Mouse (Mus musculus) lung, postnatal 0 days (tissue): ENCODE data around the gene Dact3. TPM values are rescaled to one million over a fixed set of nuclear protein-coding genes. Genes with fewer than 3 reads are reported as not detected.

Experiments
- ATAC-seq: fragments of 200-750 bp; cut with Nextera tagmentation; 2 replicates; pipeline ENCODE4 v1.8.0; 2017; ENCODE audit warnings: moderate library complexity
- DNase-seq: peaks from one replicate; pipeline ENCODE4 v3.0.0-alpha.2; 2016; ENCODE audit warnings: low spot score
- H3K27ac ChIP-seq: fragments of 300-500 bp; sonication (generic); 2 replicates; pipeline ENCODE4 v1.5.1; 2014; ENCODE audit warnings: antibody characterized with exemption, mild to moderate bottlenecking, low read length, mixed read lengths
- H3K27me3 ChIP-seq: fragments of 300-500 bp; sonication (generic); replicated peaks from 2 replicates; pipeline ENCODE4 v1.6.1; 2014; ENCODE audit warnings: low read length, mixed read lengths; ENCODE audit not compliant: insufficient read depth
- H3K36me3 ChIP-seq: fragments of 300-500 bp; sonication (generic); 2 replicates; pipeline ENCODE4 v1.6.1; 2014; ENCODE audit warnings: low read length, mixed read lengths; ENCODE audit not compliant: insufficient read depth
- H3K4me1 ChIP-seq: fragments of 300-500 bp; sonication (generic); 2 replicates; pipeline ENCODE4 v1.6.1; 2014; ENCODE audit warnings: antibody characterized with exemption, low read depth, low read length, mixed read lengths; ENCODE audit not compliant: insufficient read depth
- H3K4me2 ChIP-seq: fragments of 300-500 bp; sonication (generic); replicated peaks from 2 replicates; pipeline ENCODE4 v1.6.1; 2014; ENCODE audit warnings: low read depth, mild to moderate bottlenecking, low read length, moderate library complexity, mixed read lengths
- H3K4me3 ChIP-seq: fragments of 300-500 bp; sonication (generic); 2 replicates; pipeline ENCODE4 v1.5.1; 2014; ENCODE audit warnings: low read depth, low read length
- H3K9ac ChIP-seq: fragments of 300-500 bp; sonication (generic); replicated peaks from 2 replicates; pipeline ENCODE4 v1.6.1; 2014; ENCODE audit warnings: low read depth, mild to moderate bottlenecking
- H3K9me3 ChIP-seq: fragments of 300-500 bp; sonication (generic); 2 replicates; pipeline ENCODE4 v1.6.1; 2016; ENCODE audit warnings: low read length, mixed read lengths
- CTCF ChIP-seq: IDR thresholded peaks from 2 replicates; pipeline ENCODE4 v1.5.1; 2016; ENCODE audit warnings: antibody characterized with exemption, mild to moderate bottlenecking
- EP300 ChIP-seq: IDR thresholded peaks from 2 replicates; pipeline ENCODE4 v1.6.1; 2016; ENCODE audit warnings: antibody characterized with exemption, mild to moderate bottlenecking, control low read depth
- WGBS: fragments of 180-500 bp; shearing (Covaris S2); extraction: QIAGEN DNeasy Blood & Tissue Kit; methylation state at CpG from one replicate; pipeline ENCODE4 v1.1.7; 2014; 5-methylcytosine and 5-hydroxymethylcytosine counted together
- polyA plus RNA-seq: library from polyadenylated mRNA; unstranded; fragments of >200 nt; fragmentation: Nextera tagmentation; extraction: Ambion mirVana; gene quantifications from 2 replicates; pipeline ENCODE4 v1.2.1, GENCODE M21; 2015

The Dact3 gene
- polyA plus RNA-seq, 1 experiment from 2014 or later: 4.3 TPM

DNA sequence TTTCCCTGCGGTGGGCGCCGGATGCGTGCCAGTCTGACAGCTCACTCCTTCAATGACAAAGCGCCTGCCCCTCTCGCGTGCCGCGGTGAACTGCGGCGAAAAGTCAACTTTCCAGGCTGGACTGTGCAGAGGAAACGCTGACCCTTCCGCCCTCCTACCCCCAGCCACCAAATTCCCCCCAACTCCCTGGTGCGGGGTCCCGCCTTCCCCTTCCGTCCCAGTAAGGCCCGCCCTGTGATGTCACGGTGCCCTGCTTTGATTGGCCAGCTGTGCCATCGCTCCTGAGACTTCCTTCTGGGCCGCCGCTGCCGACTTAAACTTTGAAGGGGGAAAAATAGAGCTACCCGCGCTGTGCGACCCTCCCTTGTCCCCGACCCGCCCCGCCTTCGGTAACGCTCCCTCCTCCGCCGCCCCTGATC, 32.5 kb upstream of the Dact3 start, which contains the start of gene Prkd2:
Gene Prkd2 (plus strand): TSS at position 258 of the 419 bp plus-strand sequence.
- Histone ChIP-seq H3K27ac (peak within 1 kb of the TSS; percentile 94), H3K27me3 (no peaks in the 10 kb centered on the region), H3K9ac (peak within 1 kb of the TSS; percentile 82), H3K36me3 (peaks cover 21% of the 10 kb centered on the region; the same call in 1 of the 2 replicates), H3K4me2 (peak within 1 kb of the TSS; percentile 98), H3K4me1 (peaks cover 17% of the 10 kb centered on the region; the same call in 1 of the 2 replicates), H3K9me3 (no peaks in the 10 kb centered on the region), H3K4me3 (peak within 1 kb of the TSS; percentile 59)
- WGBS: under 1% methylated on average over 27 of the region's 32 CpGs
- TF ChIP-seq EP300: no peak
- no peak for TF ChIP-seq CTCF
- ATAC-seq (peak; percentile 88), DNase-seq (peak; percentile 93)

DNA sequence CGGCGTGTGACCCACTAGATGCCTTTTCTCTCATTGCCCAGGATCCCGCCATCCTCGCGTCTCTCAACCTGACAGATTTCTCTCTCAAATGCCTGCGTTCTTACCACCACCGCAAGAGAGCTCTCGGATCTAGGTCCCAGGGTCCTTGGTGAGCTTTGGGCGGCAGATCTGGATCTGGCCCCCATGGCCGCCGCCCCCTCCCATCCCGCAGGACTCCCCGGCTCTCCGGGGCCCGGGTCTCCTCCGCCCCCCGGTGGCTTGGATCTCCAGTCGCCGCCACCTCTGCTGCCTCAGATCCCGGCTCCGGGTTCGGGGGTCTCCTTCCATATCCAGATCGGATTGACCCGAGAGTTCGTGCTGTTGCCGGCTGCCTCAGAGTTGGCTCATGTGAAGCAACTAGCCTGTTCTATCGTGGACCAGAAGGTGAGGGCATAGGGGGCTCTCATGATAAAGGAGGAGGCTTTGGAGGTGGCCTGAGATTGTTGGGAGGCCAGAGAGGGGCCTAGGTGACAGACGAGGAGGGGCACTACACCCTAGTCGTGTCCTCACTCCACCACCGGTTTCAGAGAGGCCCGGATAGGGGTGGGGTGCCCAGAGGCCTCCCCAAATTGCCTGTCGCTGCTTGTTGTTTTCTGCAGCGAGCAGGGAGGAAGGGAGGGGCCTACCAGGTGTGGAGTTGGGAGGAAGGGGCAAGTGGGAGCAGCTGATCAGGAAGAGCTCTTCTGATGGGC, 31.5 kb upstream of the Dact3 start:
- Histone ChIP-seq H3K9me3 (no peaks in the 10 kb centered on the region), H3K27me3 (no peaks in the 10 kb centered on the region), H3K36me3 (peaks cover 12% of the 10 kb centered on the region; the same call in 1 of the 2 replicates), H3K9ac (peak overlapping the region; percentile 82), H3K4me2 (peak overlapping the region; percentile 98), H3K27ac (peak overlapping the region; percentile 94), H3K4me3 (peak overlapping the region; percentile 59), H3K4me1 (peaks cover 17% of the 10 kb centered on the region; the same call in 1 of the 2 replicates)
- DNase-seq (peak; percentile 42), ATAC-seq (no peak)
- TF ChIP-seq CTCF: no peak
- no peak for TF ChIP-seq EP300
- WGBS: 1% methylated on average over 33 of the region's 33 CpGs

DNA sequence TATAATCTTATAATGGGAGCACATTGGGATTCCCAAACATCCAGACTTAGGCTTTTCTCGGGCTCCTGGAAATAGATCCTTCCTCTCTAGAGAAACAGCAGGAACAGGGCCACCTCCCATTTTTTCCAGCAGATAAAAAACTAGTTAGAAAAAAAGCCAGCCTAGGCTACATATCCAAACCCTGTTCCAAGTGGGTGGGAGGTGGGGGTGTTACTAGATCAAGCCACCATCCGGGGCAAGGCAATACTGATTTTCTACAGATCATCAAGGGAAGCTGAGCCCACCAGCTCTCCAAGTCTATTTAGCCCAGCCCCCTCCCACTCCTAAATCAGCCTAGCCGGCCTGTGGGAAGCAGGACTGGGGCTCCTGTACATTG, 30.4 kb upstream of the Dact3 start:
- no peak for ATAC-seq

DNA sequence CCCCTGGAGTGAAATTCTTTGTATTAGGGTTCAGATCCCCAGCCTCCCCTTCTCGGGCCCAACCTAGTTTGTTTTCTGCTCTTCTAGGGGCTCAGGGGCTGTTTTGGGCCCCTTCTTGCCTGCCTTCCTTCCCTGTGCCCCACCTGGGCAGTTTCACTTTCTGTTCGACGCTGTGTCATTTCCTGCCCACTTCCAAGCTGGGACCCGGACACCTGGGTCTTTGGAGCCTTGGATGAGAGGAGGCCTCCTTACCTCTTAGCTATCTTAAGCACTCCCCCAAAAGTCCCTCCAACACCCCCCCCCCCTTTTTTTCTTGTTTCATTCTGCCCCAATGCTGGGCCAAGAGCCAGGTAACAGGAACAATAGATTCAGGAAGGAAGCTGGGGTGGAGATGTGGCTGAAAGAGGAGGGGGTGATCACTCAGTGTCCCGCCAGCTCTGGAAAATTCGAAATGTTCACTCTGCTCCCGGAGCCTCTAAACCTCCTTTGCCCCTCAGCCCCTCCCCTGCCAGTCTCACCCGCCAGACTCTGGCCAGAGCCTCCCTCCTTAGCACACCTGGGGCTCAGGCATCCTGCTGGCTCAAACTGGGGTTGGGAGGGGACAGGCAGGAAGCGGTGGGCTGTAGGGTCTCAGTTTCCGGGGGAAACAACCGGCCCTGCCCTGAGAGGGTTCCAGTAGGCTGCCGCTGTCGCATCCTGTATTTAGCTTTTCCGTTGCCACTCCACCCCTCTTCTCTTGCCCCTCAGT, 29.9 kb upstream of the Dact3 start:
- peak; percentile 65 for DNase-seq
- ATAC-seq: peak; percentile 34
- TF ChIP-seq EP300 (peak; percentile 58), CTCF (no peak)
- Histone ChIP-seq H3K9ac (peak overlapping the region; percentile 82), H3K4me1 (peaks cover 17% of the 10 kb centered on the region; the same call in 1 of the 2 replicates), H3K4me2 (peak overlapping the region; percentile 98), H3K4me3 (peak overlapping the region; percentile 59), H3K27ac (peak overlapping the region; percentile 94), H3K36me3 (peaks cover 7% of the 10 kb centered on the region), H3K27me3 (no peaks in the 10 kb centered on the region), H3K9me3 (no peaks in the 10 kb centered on the region)
- WGBS: 15% methylated on average over 14 of the region's 14 CpGs

More for the DNA sequence above, 30.4 kb upstream of the Dact3 start:
- Histone ChIP-seq H3K4me2 (peak overlapping the region; percentile 98), H3K9ac (peak overlapping the region; percentile 82), H3K4me3 (peak overlapping the region; percentile 59), H3K27me3 (no peaks in the 10 kb centered on the region), H3K9me3 (no peaks in the 10 kb centered on the region), H3K4me1 (peaks cover 17% of the 10 kb centered on the region; the same call in 1 of the 2 replicates), H3K36me3 (peaks cover 5% of the 10 kb centered on the region; the same call in 1 of the 2 replicates), H3K27ac (peak overlapping the region; percentile 94)
- peak; percentile 19 for DNase-seq
- 28% methylated on average over 3 of the region's 3 CpGs for WGBS
- TF ChIP-seq CTCF: no peak
- no peak for TF ChIP-seq EP300

DNA sequence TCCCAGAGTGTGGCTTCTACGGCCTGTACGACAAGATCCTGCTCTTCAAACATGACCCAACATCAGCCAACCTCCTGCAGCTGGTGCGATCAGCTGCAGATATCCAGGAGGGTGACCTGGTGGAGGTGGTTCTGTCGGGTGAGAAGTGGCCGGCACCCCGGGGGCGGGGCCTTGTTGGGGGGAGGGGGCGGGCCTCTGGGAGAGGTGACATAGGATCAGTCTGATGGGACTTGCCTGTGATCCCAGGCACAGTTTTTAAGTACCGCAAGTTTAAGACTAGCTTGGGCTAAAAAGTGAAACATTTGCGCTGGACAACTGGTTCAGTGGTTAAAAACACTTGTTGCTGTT, 29.3 kb upstream of the Dact3 start:
- Histone ChIP-seq H3K9ac (peak overlapping the region; percentile 82), H3K4me3 (peak overlapping the region; percentile 59), H3K4me2 (peak overlapping the region; percentile 98), H3K27ac (peak overlapping the region; percentile 94), H3K27me3 (no peaks in the 10 kb centered on the region), H3K36me3 (peaks cover 11% of the 10 kb centered on the region), H3K9me3 (no peaks in the 10 kb centered on the region), H3K4me1 (peaks cover 17% of the 10 kb centered on the region; the same call in 1 of the 2 replicates)
- no peak for TF ChIP-seq EP300
- no peak for TF ChIP-seq CTCF
- 24% methylated on average over 10 of the region's 10 CpGs for WGBS
- DNase-seq (no peak), ATAC-seq (no peak)

DNA sequence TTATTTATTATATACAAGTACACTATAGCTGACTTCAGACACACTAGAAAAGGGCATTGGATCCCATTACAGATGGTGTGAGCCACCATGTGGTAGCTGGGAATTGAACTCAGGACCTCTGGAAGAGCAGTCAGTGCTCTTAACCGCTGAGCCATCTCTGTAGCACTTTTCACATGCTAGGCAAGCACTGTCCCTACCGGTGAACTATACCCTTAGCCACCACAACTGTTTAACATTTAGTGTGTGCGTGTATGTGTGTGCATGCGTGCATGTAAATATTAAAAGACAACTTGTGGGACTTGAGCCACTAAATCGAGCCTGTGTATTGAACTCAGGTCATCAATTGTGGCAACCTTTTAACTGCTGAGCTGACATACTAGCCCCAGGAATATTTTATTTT, 28.3 kb upstream of the Dact3 start:
- peaks cover 12% of the 10 kb centered on the region; the same call in 1 of the 2 replicates for H3K4me1 ChIP-seq
- DNase-seq: no peak
- H3K36me3 ChIP-seq: peaks cover 11% of the 10 kb centered on the region
- no peak for TF ChIP-seq CTCF
- H3K4me3 ChIP-seq: no peak overlapping the region
- no peak overlapping the region for H3K27ac ChIP-seq
- no peak overlapping the region for H3K4me2 ChIP-seq
- H3K9ac ChIP-seq: no peak overlapping the region
- no peaks in the 10 kb centered on the region for H3K27me3 ChIP-seq
- H3K9me3 ChIP-seq: no peaks in the 10 kb centered on the region
- no peak for ATAC-seq
- WGBS: 86% methylated on average over 5 of the region's 5 CpGs
